Mouse (Mus musculus): ENCODE data around the gene Nfix.

GRCm38 (mm10) chr8:84743517-84744420, 56.4 kb downstream of the Nfix start:
- TF ChIP-seq POLR2A (IDR thresholded peaks at IDR 0.05; ENCODE audit: low read depth, low read length) (no peak), CTCF (conservative IDR thresholded peaks at IDR 0.05; ENCODE audit: insufficient read depth, insufficient read length, low read depth, low read length) (no peak)

Measured in kidney, adult 2 months (tissue).